Mouse (Mus musculus): Measurements from ENCODE around the gene Tnxb.
"Not testable (repeated sequence)": the region's sequence is repeated elsewhere in the genome, so short reads cannot be mapped to it uniquely, and the experiment has no call there.

Gene Tnxb

DNA sequence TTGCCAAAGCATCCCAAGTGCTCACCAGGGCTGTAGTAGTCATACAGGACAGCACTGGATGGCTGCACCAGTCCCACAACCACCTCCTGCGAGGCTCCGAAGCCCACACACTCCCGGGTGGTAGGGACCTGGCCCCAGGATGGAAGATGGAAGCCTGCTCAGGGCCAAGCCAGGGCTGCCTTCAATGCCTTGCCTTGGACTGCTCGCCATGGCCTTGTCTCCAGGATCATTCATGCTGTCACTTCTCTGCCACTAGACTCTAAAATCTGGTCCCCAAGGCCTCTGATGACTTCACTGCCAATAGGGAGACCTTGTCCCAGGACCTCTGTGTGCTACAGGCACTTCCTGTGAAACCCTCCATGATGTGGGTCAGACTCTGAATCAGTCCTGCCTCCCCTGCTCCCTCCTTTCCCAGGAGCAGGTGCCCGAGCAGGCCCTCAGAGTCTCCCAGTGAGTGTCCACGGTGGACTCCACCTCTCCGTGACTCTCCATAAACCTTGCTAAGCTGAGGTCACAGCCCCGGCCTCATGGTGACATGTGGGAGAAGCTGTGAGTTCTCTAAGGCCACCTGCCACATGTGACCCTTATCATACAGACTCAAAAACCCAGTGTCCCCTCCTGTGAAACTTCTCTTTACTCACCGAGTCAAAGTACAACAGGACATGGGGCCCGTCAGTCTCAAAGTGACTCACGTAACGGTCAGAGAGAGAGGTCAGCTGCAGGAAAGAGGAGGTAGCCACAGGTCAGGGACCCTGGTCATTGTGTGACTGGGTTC, 59.6 kb downstream of the Tnxb start:
- DNase-seq (ENCODE audit: low read depth, low spot score), result not testable (repeated sequence)

DNA sequence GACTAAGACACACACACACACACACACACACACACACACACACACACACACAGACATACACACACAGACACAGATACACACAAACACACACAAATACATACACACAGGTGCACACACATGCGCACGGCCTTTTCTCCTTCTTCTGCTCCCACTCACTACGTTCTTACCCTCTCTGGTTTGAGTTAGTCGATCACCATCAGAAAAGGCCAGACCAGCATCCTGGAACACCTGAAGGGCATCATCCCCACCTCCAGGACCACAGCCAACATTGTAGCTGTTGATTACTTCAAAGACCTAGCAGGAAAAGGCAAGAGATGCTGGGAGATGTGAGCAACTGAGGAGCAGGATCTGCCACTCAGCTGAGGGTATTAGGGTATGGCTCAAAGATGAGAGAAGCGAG, 67.1 kb downstream of the Tnxb start:
- not testable (repeated sequence) for DNase-seq (ENCODE audit: low read depth, low spot score)

GRCm38 (mm10) chr17:34739708-34740107, 69.4 kb downstream of the Tnxb start:
- DNase-seq (ENCODE audit: low read depth, low spot score), result not testable (repeated sequence)

- DNase-seq (ENCODE audit: low read depth, low spot score), result no peak
Measured at GRCm38 (mm10) chr17:34740280-34740679, 69.9 kb downstream of the Tnxb start.

GRCm38 (mm10) chr17:34743719-34744118, 73.4 kb downstream of the Tnxb start, which contains the start of gene C4b:
Gene C4b (minus strand): TSS chr17:34743882.
- no peak for DNase-seq (ENCODE audit: low read depth, low spot score)

GRCm38 (mm10) chr17:34744206-34744605, 73.9 kb downstream of the Tnxb start:
- DNase-seq (ENCODE audit: low read depth, low spot score), result no peak

DNA sequence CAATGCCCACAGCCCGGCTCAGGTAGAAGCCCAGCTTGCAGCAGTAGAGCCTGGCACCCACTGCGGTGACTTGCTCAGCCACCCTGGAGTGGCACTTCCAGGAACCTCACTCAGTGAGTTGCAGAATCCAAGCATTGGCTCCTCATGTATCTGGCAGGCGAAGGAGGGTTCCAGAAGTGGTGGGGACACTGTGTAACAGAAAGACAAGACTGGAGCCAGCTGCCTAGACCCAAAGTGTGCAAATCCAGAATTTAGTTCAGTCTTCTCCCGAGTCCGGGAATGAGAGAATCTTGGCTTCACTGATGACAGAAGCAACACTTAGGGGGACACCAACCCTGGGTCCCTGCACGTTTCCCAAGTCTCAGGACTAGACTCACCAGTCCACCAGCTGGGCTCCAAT, 74.3 kb downstream of the Tnxb start:
- not testable (repeated sequence) for DNase-seq (ENCODE audit: low read depth, low spot score)

- DNase-seq (ENCODE audit: low read depth, low spot score), result not testable (repeated sequence)
Measured at GRCm38 (mm10) chr17:34745166-34745565, 74.8 kb downstream of the Tnxb start.

DNA sequence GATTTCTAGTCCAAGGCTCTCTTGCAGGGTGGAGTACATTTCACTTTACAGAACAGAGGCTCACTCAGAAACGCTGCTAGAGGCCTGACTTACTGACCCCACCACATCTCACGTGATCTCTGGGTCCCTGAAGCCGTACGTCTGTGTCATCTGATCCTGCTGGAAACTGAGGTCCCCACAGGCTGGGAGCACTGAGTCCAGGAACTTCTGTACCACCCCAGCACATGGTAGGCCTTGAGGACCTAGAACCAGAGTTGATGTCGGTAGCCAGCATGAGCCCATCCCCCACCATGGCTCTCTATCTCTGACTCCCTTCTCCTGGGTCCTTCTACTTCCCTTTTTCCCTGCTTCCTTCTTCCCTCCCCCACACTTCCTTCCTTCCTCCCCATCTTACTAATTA, 76.2 kb downstream of the Tnxb start:
- DNase-seq (ENCODE audit: low read depth, low spot score), result no peak

DNA sequence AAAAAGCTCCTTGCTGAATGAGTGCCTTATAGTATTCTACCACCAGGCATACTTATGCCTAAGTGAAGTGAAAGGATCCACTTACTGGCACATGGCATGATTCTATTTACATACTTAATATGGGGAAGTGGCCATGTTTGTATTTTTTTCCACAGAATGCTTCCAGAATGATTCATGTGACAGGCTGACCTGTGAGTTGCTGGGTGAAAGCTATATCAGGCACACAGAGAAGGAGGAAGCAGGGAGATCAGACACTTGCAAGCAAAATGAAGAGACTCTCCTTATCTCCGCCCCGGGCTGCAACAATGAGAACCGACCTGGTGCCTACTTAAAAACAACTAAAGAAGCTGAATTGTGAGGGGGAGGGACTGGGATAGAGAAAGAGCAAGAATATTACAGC, 91.1 kb downstream of the Tnxb start:
- DNase-seq (ENCODE audit: low read depth, low spot score), result no peak

All from CD4-positive helper T cell, adult 2 months (primary cell).